In the genomic region with DNA sequence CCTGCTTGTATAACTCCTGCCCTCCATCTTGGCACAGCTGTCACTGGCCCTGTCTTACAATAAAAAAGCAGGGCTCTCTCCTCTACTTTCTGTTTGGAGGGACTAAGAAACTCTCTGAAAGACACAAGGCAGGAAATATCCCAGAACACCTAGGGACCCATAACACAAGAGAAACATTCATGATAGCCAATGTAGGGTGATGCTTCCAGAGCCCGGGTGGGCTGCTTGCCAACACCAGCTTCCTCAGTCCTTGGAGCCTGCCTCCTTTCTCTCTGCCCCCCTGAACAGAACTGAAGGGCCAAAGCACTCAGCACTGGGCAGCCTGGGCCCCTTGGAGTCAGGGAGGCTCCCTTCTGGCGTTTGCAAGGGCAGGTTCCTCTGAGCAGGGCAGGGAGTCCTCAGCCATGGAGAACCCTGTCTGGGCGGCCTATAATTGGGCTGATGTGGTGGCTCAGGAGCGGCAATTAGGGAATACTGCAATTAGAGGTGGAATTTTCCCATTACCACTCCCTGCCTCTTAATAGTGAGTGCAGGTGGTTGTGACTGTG, we compare ENCODE assay signal across 8 mouse cellular contexts. TPM values are rescaled to one million over a fixed set of nuclear protein-coding genes. Genes with fewer than 3 reads are reported as not detected.
A peak's percentile ranks its signal among the peaks of the same experiment; 100 is the strongest.
DNase-seq lines count a peak whose midpoint lies in the region; ATAC-seq and TF ChIP-seq lines count a peak whose summit lies in the region.

No protein-coding gene starts in this region.

- no peak overlapping the region for H3K27ac ChIP-seq in lung, embryonic 14.5 days (ENCODE audit: low read depth)
- H3K27ac ChIP-seq in intestine, embryonic 15.5 days, result 0 out of 2 replicates have a peak overlapping the region, but pooled peaks have one; percentile 7
- no peak overlapping the region for H3K27ac ChIP-seq in midbrain, embryonic 15.5 days
- H3K27ac ChIP-seq in liver, postnatal 0 days (ENCODE audit: low read depth), result no peak overlapping the region; the same call in 1 of the 2 replicates

- H3K4me1 ChIP-seq in lung, embryonic 14.5 days (ENCODE audit: insufficient read depth), result peaks cover 8% of the 10 kb centered on the region; the same call in 1 of the 2 replicates
- peaks cover 13% of the 10 kb centered on the region for H3K4me1 ChIP-seq in intestine, embryonic 15.5 days (replicated peaks)
- H3K4me1 ChIP-seq in midbrain, embryonic 15.5 days, result peaks cover 31% of the 10 kb centered on the region
- peaks cover 4% of the 10 kb centered on the region for H3K4me1 ChIP-seq in liver, postnatal 0 days (ENCODE audit: insufficient read depth)

- no peak overlapping the region for H3K9ac ChIP-seq in lung, embryonic 14.5 days
- no peak overlapping the region for H3K9ac ChIP-seq in intestine, embryonic 15.5 days
- no peak overlapping the region for H3K9ac ChIP-seq in midbrain, embryonic 15.5 days
- H3K9ac ChIP-seq in liver, postnatal 0 days (replicated peaks), result no peak overlapping the region

- no peak for TF ChIP-seq CTCF in lung, embryonic 14.5 days (IDR thresholded peaks at IDR 0.05; ENCODE audit: low read depth)
- no peak for TF ChIP-seq CTCF in liver, postnatal 0 days (IDR thresholded peaks at IDR 0.05; ENCODE audit: low read depth)

- H3K27me3 ChIP-seq in lung, embryonic 14.5 days (ENCODE audit: insufficient read depth, low read length), result peaks cover 43% of the 10 kb centered on the region
- H3K27me3 ChIP-seq in intestine, embryonic 15.5 days (replicated peaks), result peaks cover 18% of the 10 kb centered on the region
- peaks cover 24% of the 10 kb centered on the region for H3K27me3 ChIP-seq in midbrain, embryonic 15.5 days (replicated peaks)
- H3K27me3 ChIP-seq in liver, postnatal 0 days (ENCODE audit: insufficient read depth, low read length), result peaks cover 43% of the 10 kb centered on the region

- no peak for TF ChIP-seq EP300 in liver, postnatal 0 days (IDR thresholded peaks at IDR 0.05; ENCODE audit: low read depth)

- H3K36me3 ChIP-seq in lung, embryonic 14.5 days (ENCODE audit: insufficient read depth), result no peaks in the 10 kb centered on the region
- H3K36me3 ChIP-seq in intestine, embryonic 15.5 days, result no peaks in the 10 kb centered on the region
- H3K36me3 ChIP-seq in midbrain, embryonic 15.5 days (replicated peaks), result no peaks in the 10 kb centered on the region
- H3K36me3 ChIP-seq in liver, postnatal 0 days (replicated peaks; ENCODE audit: insufficient read depth, low read length), result no peaks in the 10 kb centered on the region

- ATAC-seq in lung, embryonic 14.5 days (ENCODE audit: insufficient read depth), result peak; percentile 73
- ATAC-seq in intestine, embryonic 15.5 days, result peak; percentile 57
- 0 out of 2 replicates have a peak, but pooled peaks have one; percentile 15 for ATAC-seq in midbrain, embryonic 15.5 days (replicated peaks)
- ATAC-seq in liver, postnatal 0 days, result no peak

- 36% methylated on average over 4 of the region's 4 CpGs for WGBS in lung, embryonic 14.5 days
- 40% methylated on average over 4 of the region's 4 CpGs for WGBS in intestine, embryonic 15.5 days
- 26% methylated on average over 4 of the region's 4 CpGs for WGBS in midbrain, embryonic 15.5 days
- WGBS in liver, postnatal 0 days (ENCODE audit: insufficient replicate concordance), result 49% methylated on average over 4 of the region's 4 CpGs

- no peak overlapping the region for H3K4me3 ChIP-seq in lung, embryonic 14.5 days (ENCODE audit: low read depth, low read length)
- H3K4me3 ChIP-seq in intestine, embryonic 15.5 days (replicated peaks), result no peak overlapping the region
- H3K4me3 ChIP-seq in midbrain, embryonic 15.5 days, result no peak overlapping the region
- H3K4me3 ChIP-seq in liver, postnatal 0 days (ENCODE audit: low read depth, low read length), result no peak overlapping the region

- H3K9me3 ChIP-seq in lung, embryonic 14.5 days (ENCODE audit: low read depth, low read length), result no peaks in the 10 kb centered on the region
- no peaks in the 10 kb centered on the region for H3K9me3 ChIP-seq in intestine, embryonic 15.5 days
- no peaks in the 10 kb centered on the region for H3K9me3 ChIP-seq in midbrain, embryonic 15.5 days
- no peaks in the 10 kb centered on the region for H3K9me3 ChIP-seq in liver, postnatal 0 days (ENCODE audit: low read length)

- DNase-seq in lung, embryonic 14.5 days, result peak; percentile 67
- no peak for DNase-seq in lung, postnatal 25 days (ENCODE audit: low spot score)
- peak; percentile 72 for DNase-seq in cerebellum, adult 9-10 months
- DNase-seq in layer of hippocampus, adult 8-10 months (ENCODE audit: low spot score in 2 of 2), result no peak
- DNase-seq in gastrocnemius, adult 8-10 months (ENCODE audit: low spot score in 2 of 2), result no peak
- DNase-seq in liver, postnatal 0 days, result no peak

- no peak overlapping the region for H3K4me2 ChIP-seq in lung, embryonic 14.5 days
- 0 out of 2 replicates have a peak overlapping the region, but pooled peaks have one; percentile 4 for H3K4me2 ChIP-seq in intestine, embryonic 15.5 days (replicated peaks)
- no peak overlapping the region for H3K4me2 ChIP-seq in midbrain, embryonic 15.5 days
- H3K4me2 ChIP-seq in liver, postnatal 0 days (ENCODE audit: low read depth, low read length), result no peak overlapping the region; the same call in 1 of the 2 replicates

RNA-seq across cellular contexts. Expression of a gene that starts 5.4 kb away (rescaled TPM):
- 0.58 and 1.0 TPM in 2 replicates for polyA plus RNA-seq in lung, embryonic 14.5 days (2014; fragmentation: Nextera tagmentation; extraction: Ambion mirVana)
- 0.87 and 2.0 TPM in 2 replicates for polyA plus RNA-seq in intestine, embryonic 15.5 days (2015; fragmentation: Nextera tagmentation; extraction: Ambion mirVana)
- polyA plus RNA-seq in midbrain, embryonic 15.5 days (2015; fragmentation: Nextera tagmentation; extraction: Ambion mirVana), result 3.0 and 3.2 TPM in 2 replicates
- 10 to 100 TPM; 31.6 to 35.4 (median 34.6) TPM for total RNA-seq in layer of hippocampus, adult 8-10 months (2022)
- total RNA-seq in gastrocnemius, adult 8-10 months (2022), result under 1 TPM in 1 of 4 experiments, not detected in 3; 0.02 TPM
- not detected in 2 replicates for polyA plus RNA-seq in liver, postnatal 0 days (2015; fragmentation: Nextera tagmentation; extraction: Ambion mirVana)

Comparison
In these comparisons a context has a peak if more than half of its experiments do, and no peak if none do; other contexts are left out.
1. DNase-seq: peak in lung, embryonic 14.5 days (single experiment) and cerebellum, adult 9-10 months (single experiment); none in lung, postnatal 25 days (single experiment), layer of hippocampus, adult 8-10 months (0 of 2), gastrocnemius, adult 8-10 months (0 of 2) and liver, postnatal 0 days (single experiment).